Mouse (Mus musculus) megakaryocyte, embryonic 14.5 days (primary cell): ENCODE measurements around the gene Dars2. TPM values are rescaled to one million over a fixed set of nuclear protein-coding genes. Genes with fewer than 3 reads are reported as not detected.

ENCODE experiments used
- H3K27me3 ChIP-seq: replicated peaks from 2 replicates; pipeline ENCODE3; 2012; ENCODE audit warnings: inconsistent platforms
- H3K36me3 ChIP-seq: replicated peaks from 2 replicates; pipeline ENCODE3; 2012; ENCODE audit warnings: low read length, inconsistent platforms, mixed read lengths
- H3K4me1 ChIP-seq: 2 replicates; pipeline ENCODE4 v1.6.1; 2012; ENCODE audit warnings: inconsistent platforms
- H3K4me3 ChIP-seq: replicated peaks from 2 replicates; pipeline ENCODE3; 2012; ENCODE audit warnings: moderate library complexity, mild to moderate bottlenecking, inconsistent platforms
- H3K9me3 ChIP-seq: 2 replicates; pipeline ENCODE4 v1.6.1; 2012; ENCODE audit warnings: inconsistent platforms
- FLI1 ChIP-seq: IDR thresholded peaks from 2 replicates; pipeline ENCODE4 v1.6.1; 2012; ENCODE audit warnings: low read length, inconsistent platforms, mixed read lengths
- GATA1 ChIP-seq: IDR thresholded peaks from 3 replicates; pipeline ENCODE4 v1.6.1; 2012; ENCODE audit warnings: mixed read lengths, low read length, inconsistent platforms, borderline replicate concordance
- polyA plus RNA-seq: library from polyadenylated mRNA; stranded (reverse); fragments of >175 nt; gene quantifications from 2 replicates; pipeline ENCODE4 v1.2.3, GENCODE M21; 2012; ENCODE audit warnings: low replicate concordance; ENCODE audit not compliant: insufficient read depth

Dars2 gene
- polyA plus RNA-seq, 1 experiment = 0.46 TPM

GRCm38 (mm10) chr1:161025410-161026210, 44.8 kb downstream of the Dars2 start:
- Histone ChIP-seq H3K4me1 (peaks cover 30% of the 10 kb centered on the region), H3K9me3 (no peaks in the 10 kb centered on the region), H3K4me3 (no peak overlapping the region), H3K27me3 (no peaks in the 10 kb centered on the region), H3K36me3 (peaks cover 48% of the 10 kb centered on the region)
- TF ChIP-seq FLI1 (no peak), GATA1 (no peak)

- H3K4me1 ChIP-seq = peaks cover 14% of the 10 kb centered on the region
- no peak overlapping the region for H3K4me3 ChIP-seq
- no peaks in the 10 kb centered on the region for H3K27me3 ChIP-seq
- peaks cover 53% of the 10 kb centered on the region for H3K36me3 ChIP-seq
- TF ChIP-seq FLI1 (no peak), GATA1 (no peak)
- no peaks in the 10 kb centered on the region for H3K9me3 ChIP-seq
Measured at GRCm38 (mm10) chr1:161020051-161020450, 50.4 kb downstream of the Dars2 start.

GRCm38 (mm10) chr1:161016378-161016777, 54.1 kb downstream of the Dars2 start:
- TF ChIP-seq FLI1 = no peak
- no peak for TF ChIP-seq GATA1
- Histone ChIP-seq H3K4me3 (no peak overlapping the region), H3K36me3 (peaks cover 60% of the 10 kb centered on the region), H3K9me3 (no peaks in the 10 kb centered on the region), H3K4me1 (peaks cover 7% of the 10 kb centered on the region), H3K27me3 (no peaks in the 10 kb centered on the region)

GRCm38 (mm10) chr1:161010436-161010835, 60.0 kb downstream of the Dars2 start:
- no peak for TF ChIP-seq GATA1
- no peak for TF ChIP-seq FLI1
- Histone ChIP-seq H3K4me3 (no peak overlapping the region), H3K4me1 (peaks cover 13% of the 10 kb centered on the region), H3K9me3 (no peaks in the 10 kb centered on the region), H3K27me3 (no peaks in the 10 kb centered on the region), H3K36me3 (peaks cover 63% of the 10 kb centered on the region)

GRCm38 (mm10) chr1:161008038-161008437, 62.4 kb downstream of the Dars2 start:
- no peak overlapping the region for H3K4me3 ChIP-seq
- H3K9me3 ChIP-seq = no peaks in the 10 kb centered on the region
- no peaks in the 10 kb centered on the region for H3K27me3 ChIP-seq
- no peak for TF ChIP-seq GATA1
- no peak for TF ChIP-seq FLI1
- peaks cover 74% of the 10 kb centered on the region for H3K36me3 ChIP-seq
- peaks cover 20% of the 10 kb centered on the region for H3K4me1 ChIP-seq

GRCm38 (mm10) chr1:161006471-161006870, 64.0 kb downstream of the Dars2 start:
- Histone ChIP-seq H3K27me3 (no peaks in the 10 kb centered on the region), H3K9me3 (no peaks in the 10 kb centered on the region), H3K36me3 (peaks cover 66% of the 10 kb centered on the region), H3K4me3 (no peak overlapping the region), H3K4me1 (peaks cover 20% of the 10 kb centered on the region)
- no peak for TF ChIP-seq GATA1
- no peak for TF ChIP-seq FLI1

GRCm38 (mm10) chr1:161005526-161005925, 64.9 kb downstream of the Dars2 start:
- Histone ChIP-seq H3K27me3 (no peaks in the 10 kb centered on the region), H3K4me1 (peaks cover 20% of the 10 kb centered on the region), H3K9me3 (no peaks in the 10 kb centered on the region), H3K36me3 (peaks cover 62% of the 10 kb centered on the region), H3K4me3 (no peak overlapping the region)
- TF ChIP-seq FLI1 (no peak), GATA1 (no peak)

- H3K4me3 ChIP-seq = no peak overlapping the region
- peaks cover 59% of the 10 kb centered on the region for H3K36me3 ChIP-seq
- H3K27me3 ChIP-seq = no peaks in the 10 kb centered on the region
- TF ChIP-seq GATA1 = no peak
- TF ChIP-seq FLI1 = no peak
- H3K4me1 ChIP-seq = peaks cover 20% of the 10 kb centered on the region
- no peaks in the 10 kb centered on the region for H3K9me3 ChIP-seq
Measured at GRCm38 (mm10) chr1:161004942-161005341, 65.5 kb downstream of the Dars2 start.

GRCm38 (mm10) chr1:160993851-160994250, 76.6 kb downstream of the Dars2 start:
- Histone ChIP-seq H3K4me3 (no peak overlapping the region), H3K9me3 (no peaks in the 10 kb centered on the region), H3K4me1 (peaks cover 3% of the 10 kb centered on the region; the same call in 1 of the 2 replicates), H3K27me3 (peaks cover 10% of the 10 kb centered on the region), H3K36me3 (peaks cover 12% of the 10 kb centered on the region)
- TF ChIP-seq FLI1 (no peak), GATA1 (no peak)

Other genes with a start within 250 kb of the Dars2 start
- 0.37 TPM in 1 of 2 replicates, not detected in the other for gene Rc3h1, start 164.2 kb downstream of the Dars2 start, polyA plus RNA-seq
- 0.54 and 2.0 TPM in 2 replicates for gene Serpinc1, start 92.1 kb downstream of the Dars2 start, polyA plus RNA-seq
- gene Zbtb37, start 35.8 kb downstream of the Dars2 start, polyA plus RNA-seq = 0.04 and 0.09 TPM in 2 replicates
- gene Cenpl, start 55 bp upstream of the Dars2 start, polyA plus RNA-seq = 1.2 and 3.9 TPM in 2 replicates
- gene Klhl20, start 60.9 kb upstream of the Dars2 start, polyA plus RNA-seq = 1.5 TPM in 1 of 2 replicates, not detected in the other
- not detected in 2 replicates for gene Ankrd45, start 72.0 kb upstream of the Dars2 start, polyA plus RNA-seq
- not detected in 2 replicates for gene Tex50, start 88.7 kb upstream of the Dars2 start, polyA plus RNA-seq
- gene Prdx6, start 180.6 kb upstream of the Dars2 start, polyA plus RNA-seq = 22.2 and 25.0 TPM in 2 replicates